Mouse (Mus musculus) ES-E14 (cell line): Measurements from ENCODE around the gene Katnal1. TPM values are rescaled to one million over a fixed set of nuclear protein-coding genes. Genes with fewer than 3 reads are reported as not detected.

Source experiments
- DNase-seq: peaks from one replicate; pipeline ENCODE4 v3.0.0-alpha.2; 2013; ENCODE audit warnings: low read depth, low spot score
- H3K27ac ChIP-seq: 2 replicates; pipeline ENCODE4 v1.5.1; 2012; ENCODE audit warnings: low read depth, mild to moderate bottlenecking, low read length, moderate library complexity, mixed read lengths; ENCODE audit not compliant: poor library complexity, insufficient read depth, severe bottlenecking
- H3K36me3 ChIP-seq: 2 replicates; pipeline ENCODE4 v1.6.1; 2012; ENCODE audit warnings: mild to moderate bottlenecking, low read length, moderate library complexity, mixed read lengths; ENCODE audit not compliant: control insufficient read depth, poor library complexity, insufficient read depth, severe bottlenecking
- H3K4me1 ChIP-seq, 2 experiments: fragments of 150-350 bp in 1 of 2; sonication (generic) in 1 of 2; 2 replicates each; pipeline ENCODE4 v1.6.1; 2012; ENCODE audit warnings: low read length in 2 of 2, mild to moderate bottlenecking in 1 of 2, mixed read lengths in 1 of 2; ENCODE audit not compliant: control insufficient read depth in 2 of 2, insufficient read depth in 2 of 2, poor library complexity in 1 of 2
- H3K4me3 ChIP-seq, 2 experiments: fragments of 150-350 bp in 1 of 2; sonication (generic) in 1 of 2; 2 replicates each; pipeline ENCODE4 v1.5.1; 2012; ENCODE audit warnings: low read length in 2 of 2, low read depth in 1 of 2, mild to moderate bottlenecking in 1 of 2, mixed read lengths in 1 of 2; ENCODE audit not compliant: insufficient read depth in 1 of 2, poor library complexity in 1 of 2, severe bottlenecking in 1 of 2
- H3K9ac ChIP-seq: 2 replicates; pipeline ENCODE4 v1.6.1; 2012; ENCODE audit warnings: low read depth, mild to moderate bottlenecking, low read length, mixed read lengths; ENCODE audit not compliant: poor library complexity, insufficient read depth, severe bottlenecking
- H3K9me3 ChIP-seq: fragments of 150-350 bp; sonication (generic); 2 replicates; pipeline ENCODE4 v1.6.1; 2012; ENCODE audit warnings: low read depth, mild to moderate bottlenecking, low read length; ENCODE audit not compliant: control insufficient read depth, insufficient read depth
- CHD2 ChIP-seq: IDR thresholded peaks from 2 replicates; pipeline ENCODE4 v1.6.1; 2014; ENCODE audit warnings: mild to moderate bottlenecking, low read depth, low read length, inconsistent platforms
- HCFC1 ChIP-seq: IDR thresholded peaks from 2 replicates; pipeline ENCODE4 v1.6.1; 2012; ENCODE audit warnings: low read length, inconsistent platforms, borderline replicate concordance; ENCODE audit not compliant: insufficient read depth
- MAFK ChIP-seq: IDR thresholded peaks from 2 replicates; pipeline ENCODE4 v1.6.1; 2014; ENCODE audit warnings: mild to moderate bottlenecking, low read depth, low read length, inconsistent platforms; ENCODE audit not compliant: insufficient read depth
- ZC3H11A ChIP-seq: IDR thresholded peaks from 2 replicates; pipeline ENCODE4 v1.6.1; 2012; ENCODE audit warnings: low read depth, mild to moderate bottlenecking, inconsistent platforms, low read length, borderline replicate concordance
- ZNF384 ChIP-seq: IDR thresholded peaks from 2 replicates; pipeline ENCODE4 v1.6.1; 2012; ENCODE audit warnings: low read depth, low read length, inconsistent platforms
- in situ Hi-C, 2 experiments: fragments of 600-800 bp; cut with MboI; formaldehyde crosslinking; loops; one replicate each; pipeline ENCODE4 v1.15.1; 2025; ENCODE audit warnings: low sequenced_read_pairs in 2 of 2, inconsistent platforms in 1 of 2; ENCODE audit not compliant: unreplicated experiment in 2 of 2
- total RNA-seq: library from RNA; depleted of rRNA; stranded (reverse); fragments of 300-350 nt; gene quantifications from 2 replicates; pipeline ENCODE4 v1.2.3, GENCODE M21; 2012

Gene Katnal1
- total RNA-seq, 1 experiment, result 5.8 TPM

- in situ Hi-C loops, result no loop called here
- peak overlapping the region; percentile 20; the same call in 1 of the 2 replicates for H3K9ac ChIP-seq
- DNase-seq, result no peak
- H3K9me3 ChIP-seq, result no peaks in the 10 kb centered on the region
- no peak for TF ChIP-seq CHD2
- TF ChIP-seq HCFC1, result no peak
- TF ChIP-seq MAFK, result no peak
- TF ChIP-seq ZNF384, result no peak
- no peak for TF ChIP-seq ZC3H11A
- peaks cover 9 to 33% of the 10 kb centered on the region in 2 experiments; a peak in 3 of 4 replicates for H3K4me1 ChIP-seq
- H3K36me3 ChIP-seq, result no peaks in the 10 kb centered on the region
- peak overlapping the region in 1 of 2 experiments; percentile 1; a peak in 1 of 4 replicates for H3K4me3 ChIP-seq
- peak overlapping the region; percentile 62; the same call in 1 of the 2 replicates for H3K27ac ChIP-seq
Observed at GRCm38 (mm10) chr5:148956898-148957535, 27.9 kb upstream of the Katnal1 start.

GRCm38 (mm10) chr5:148956091-148956490 is 27.0 kb upstream of the Katnal1 start:
- peaks cover 9 to 33% of the 10 kb centered on the region in 2 experiments; a peak in 3 of 4 replicates for H3K4me1 ChIP-seq
- H3K27ac ChIP-seq, result peak overlapping the region; percentile 48; the same call in 1 of the 2 replicates
- no peaks in the 10 kb centered on the region for H3K9me3 ChIP-seq
- in situ Hi-C loops, result no loop called here
- DNase-seq, result no peak
- H3K9ac ChIP-seq, result peak overlapping the region; percentile 44; the same call in 1 of the 2 replicates
- H3K4me3 ChIP-seq, result peak overlapping the region in 1 of 2 experiments; percentile 50; a peak in 2 of 4 replicates
- TF ChIP-seq HCFC1 (no peak), MAFK (no peak), ZC3H11A (no peak), CHD2 (no peak), ZNF384 (no peak)
- no peaks in the 10 kb centered on the region for H3K36me3 ChIP-seq

- Histone ChIP-seq H3K36me3 (no peaks in the 10 kb centered on the region), H3K9ac (peak overlapping the region; percentile 14; the same call in 1 of the 2 replicates), H3K4me3 (peak overlapping the region in 1 of 2 experiments; percentile 50; a peak in 2 of 4 replicates), H3K4me1 (peaks cover 9 to 33% of the 10 kb centered on the region in 2 experiments; a peak in 3 of 4 replicates), H3K27ac (peak overlapping the region; percentile 48; the same call in 1 of the 2 replicates), H3K9me3 (no peaks in the 10 kb centered on the region)
- no peak for TF ChIP-seq HCFC1
- no peak for TF ChIP-seq ZNF384
- TF ChIP-seq MAFK, result no peak
- no peak for TF ChIP-seq ZC3H11A
- no peak for TF ChIP-seq CHD2
- no peak for DNase-seq
- in situ Hi-C loops, result no loop called here
Observed at GRCm38 (mm10) chr5:148955575-148955974, 26.5 kb upstream of the Katnal1 start.

GRCm38 (mm10) chr5:148954314-148955060 is 25.4 kb upstream of the Katnal1 start:
- H3K4me3 ChIP-seq, result no peak overlapping the region
- TF ChIP-seq ZC3H11A (no peak), HCFC1 (no peak), MAFK (peak; percentile 50; the same call in 1 of the 2 replicates)
- H3K9ac ChIP-seq, result peak overlapping the region; percentile 33; the same call in 1 of the 2 replicates
- in situ Hi-C loops, result no loop called here
- no peak overlapping the region for H3K27ac ChIP-seq
- DNase-seq, result no peak
- H3K36me3 ChIP-seq, result no peaks in the 10 kb centered on the region
- H3K9me3 ChIP-seq, result no peaks in the 10 kb centered on the region
- H3K4me1 ChIP-seq, result peaks cover 6 to 31% of the 10 kb centered on the region in 2 experiments; a peak in 2 of 4 replicates
